Mouse (Mus musculus) liver, embryonic 11.5 days (tissue): ENCODE measurements at regions not wholly inside any gene's neighbourhood (a gene's known extent, or its start where the extent isn't known, plus 50 kb on each side); places are given as distances from the start of the nearest gene placed in this dataset.

Experiments
- ATAC-seq: fragments of 200-750 bp; cut with Nextera tagmentation; replicated peaks from 2 replicates; pipeline ENCODE4 v1.8.0; 2017; ENCODE audit warnings: moderate number of reproducible peaks, mild to moderate bottlenecking, moderate TSS enrichment, moderate library complexity; ENCODE audit not compliant: low FRiP score
- DNase-seq: peaks from one replicate; pipeline ENCODE4 v3.0.0-alpha.2; 2017; ENCODE audit warnings: low spot score
- H3K27ac ChIP-seq: fragments of 300-500 bp; sonication (generic); 2 replicates; pipeline ENCODE4 v1.5.1; 2014; ENCODE audit warnings: mild to moderate bottlenecking, low read depth, low read length, control low read depth
- H3K27me3 ChIP-seq: fragments of 300-500 bp; sonication (generic); replicated peaks from 2 replicates; pipeline ENCODE4 v1.6.1; 2014; ENCODE audit warnings: low read length, mixed read lengths; ENCODE audit not compliant: control insufficient read depth, insufficient read depth
- H3K36me3 ChIP-seq: fragments of 300-500 bp; sonication (generic); 2 replicates; pipeline ENCODE4 v1.6.1; 2014; ENCODE audit warnings: mild to moderate bottlenecking, low read length, moderate library complexity, mixed read lengths; ENCODE audit not compliant: control insufficient read depth, insufficient read depth
- H3K4me1 ChIP-seq: fragments of 300-500 bp; sonication (generic); replicated peaks from 2 replicates; pipeline ENCODE4 v1.6.1; 2014; ENCODE audit warnings: low read length, mixed read lengths; ENCODE audit not compliant: control insufficient read depth, insufficient read depth
- H3K4me2 ChIP-seq: fragments of 300-500 bp; sonication (generic); 2 replicates; pipeline ENCODE4 v1.6.1; 2014; ENCODE audit warnings: mild to moderate bottlenecking, control low read depth, moderate library complexity
- H3K4me3 ChIP-seq: fragments of 300-500 bp; sonication (generic); 2 replicates; pipeline ENCODE4 v1.5.1; 2014; ENCODE audit warnings: low read depth, low read length, control low read depth
- H3K9ac ChIP-seq: fragments of 300-500 bp; sonication (generic); 2 replicates; pipeline ENCODE4 v1.6.1; 2014; ENCODE audit warnings: low read depth, low read length, control low read depth
- H3K9me3 ChIP-seq: fragments of 300-500 bp; sonication (generic); 2 replicates; pipeline ENCODE4 v1.6.1; 2016; ENCODE audit warnings: low read length, inconsistent platforms, mixed read lengths; ENCODE audit not compliant: control insufficient read depth
- WGBS: fragments of 180-500 bp; shearing (Covaris S2); extraction: QIAGEN DNeasy Blood & Tissue Kit; methylation state at CpG from one replicate; pipeline ENCODE4 v1.1.7; 2014; 5-methylcytosine and 5-hydroxymethylcytosine counted together

GRCm38 (mm10) chr3:102669951-102670350, 64.4 kb upstream of the Tspan2 start:
- Histone ChIP-seq H3K27ac (no peak overlapping the region), H3K9me3 (no peaks in the 10 kb centered on the region), H3K9ac (no peak overlapping the region), H3K4me2 (no peak overlapping the region), H3K4me1 (no peaks in the 10 kb centered on the region), H3K36me3 (no peaks in the 10 kb centered on the region), H3K4me3 (no peak overlapping the region), H3K27me3 (no peaks in the 10 kb centered on the region)
- DNase-seq, result no peak
- ATAC-seq, result no peak
- 28% methylated on average over 2 of the region's 2 CpGs for WGBS

- ATAC-seq (no peak), DNase-seq (no peak)
- no peak overlapping the region for H3K4me3 ChIP-seq
- no peaks in the 10 kb centered on the region for H3K27me3 ChIP-seq
- no peaks in the 10 kb centered on the region for H3K4me1 ChIP-seq
- no peak overlapping the region for H3K9ac ChIP-seq
- no peak overlapping the region for H3K4me2 ChIP-seq
- 32% methylated on average over 5 of the region's 5 CpGs for WGBS
- no peaks in the 10 kb centered on the region for H3K9me3 ChIP-seq
- H3K27ac ChIP-seq, result no peak overlapping the region
- no peaks in the 10 kb centered on the region for H3K36me3 ChIP-seq
Observed at GRCm38 (mm10) chr3:102670557-102670956, 63.8 kb upstream of the Tspan2 start.

- 70% methylated on average over 5 of the region's 5 CpGs for WGBS
- DNase-seq (no peak), ATAC-seq (no peak)
- no peaks in the 10 kb centered on the region for H3K9me3 ChIP-seq
- H3K27me3 ChIP-seq, result no peaks in the 10 kb centered on the region
- H3K4me3 ChIP-seq, result no peak overlapping the region
- H3K4me1 ChIP-seq, result no peaks in the 10 kb centered on the region
- H3K4me2 ChIP-seq, result no peak overlapping the region
- no peaks in the 10 kb centered on the region for H3K36me3 ChIP-seq
- no peak overlapping the region for H3K27ac ChIP-seq
- no peak overlapping the region for H3K9ac ChIP-seq
Observed at GRCm38 (mm10) chr3:102670972-102671371, 63.4 kb upstream of the Tspan2 start.

- Histone ChIP-seq H3K4me3 (no peak overlapping the region), H3K4me1 (no peaks in the 10 kb centered on the region), H3K4me2 (no peak overlapping the region), H3K27ac (no peak overlapping the region), H3K9ac (no peak overlapping the region), H3K27me3 (no peaks in the 10 kb centered on the region), H3K36me3 (no peaks in the 10 kb centered on the region), H3K9me3 (no peaks in the 10 kb centered on the region)
- ATAC-seq (no peak), DNase-seq (no peak)
- WGBS, result 63% methylated on average over 5 of the region's 5 CpGs
Observed at GRCm38 (mm10) chr3:102673506-102673905, 60.8 kb upstream of the Tspan2 start.

GRCm38 (mm10) chr3:102674068-102674467, 60.3 kb upstream of the Tspan2 start:
- H3K4me1 ChIP-seq, result no peaks in the 10 kb centered on the region
- H3K36me3 ChIP-seq, result no peaks in the 10 kb centered on the region
- no peak for DNase-seq
- H3K4me2 ChIP-seq, result no peak overlapping the region
- H3K27ac ChIP-seq, result no peak overlapping the region
- H3K4me3 ChIP-seq, result no peak overlapping the region
- 58% methylated on average over 2 of the region's 2 CpGs for WGBS
- H3K9me3 ChIP-seq, result no peaks in the 10 kb centered on the region
- no peak overlapping the region for H3K9ac ChIP-seq
- ATAC-seq, result no peak
- H3K27me3 ChIP-seq, result no peaks in the 10 kb centered on the region

- DNase-seq (no peak), ATAC-seq (no peak)
- H3K4me3 ChIP-seq, result no peak overlapping the region
- H3K36me3 ChIP-seq, result no peaks in the 10 kb centered on the region
- 81% methylated on average over 7 of the region's 7 CpGs for WGBS
- no peak overlapping the region for H3K4me2 ChIP-seq
- H3K9me3 ChIP-seq, result no peaks in the 10 kb centered on the region
- no peaks in the 10 kb centered on the region for H3K4me1 ChIP-seq
- no peaks in the 10 kb centered on the region for H3K27me3 ChIP-seq
- no peak overlapping the region for H3K27ac ChIP-seq
- H3K9ac ChIP-seq, result no peak overlapping the region
Observed at GRCm38 (mm10) chr3:102676946-102677534, 57.3 kb upstream of the Tspan2 start.

- Histone ChIP-seq H3K4me3 (no peak overlapping the region), H3K27me3 (no peaks in the 10 kb centered on the region), H3K4me2 (no peak overlapping the region), H3K27ac (no peak overlapping the region), H3K9ac (no peak overlapping the region), H3K4me1 (no peaks in the 10 kb centered on the region), H3K36me3 (no peaks in the 10 kb centered on the region), H3K9me3 (no peaks in the 10 kb centered on the region)
- DNase-seq, result no peak
- ATAC-seq, result no peak
- 80% methylated on average over 1 of the region's 1 CpGs for WGBS
Observed at GRCm38 (mm10) chr3:102678516-102678915, 55.8 kb upstream of the Tspan2 start.

GRCm38 (mm10) chr3:102682424-102682823, 51.9 kb upstream of the Tspan2 start:
- H3K9ac ChIP-seq, result no peak overlapping the region

GRCm38 (mm10) chr3:102683541-102683940, 50.8 kb upstream of the Tspan2 start:
- Histone ChIP-seq H3K27ac (no peak overlapping the region), H3K4me3 (no peak overlapping the region), H3K4me1 (no peaks in the 10 kb centered on the region), H3K36me3 (no peaks in the 10 kb centered on the region), H3K4me2 (no peak overlapping the region), H3K9me3 (no peaks in the 10 kb centered on the region), H3K9ac (no peak overlapping the region), H3K27me3 (no peaks in the 10 kb centered on the region)
- no peak for ATAC-seq
- DNase-seq, result no peak
- 66% methylated on average over 10 of the region's 10 CpGs for WGBS

More at GRCm38 (mm10) chr3:102682424-102682823, 51.9 kb upstream of the Tspan2 start:
- Histone ChIP-seq H3K4me2 (no peak overlapping the region), H3K27ac (no peak overlapping the region), H3K36me3 (no peaks in the 10 kb centered on the region), H3K27me3 (no peaks in the 10 kb centered on the region), H3K4me3 (no peak overlapping the region), H3K9me3 (no peaks in the 10 kb centered on the region), H3K4me1 (no peaks in the 10 kb centered on the region)
- ATAC-seq (no peak), DNase-seq (no peak)
- 68% methylated on average over 8 of the region's 8 CpGs for WGBS
